Comparison of ENCODE assay signal across 17 mouse cellular contexts in genomic region chr2:118995490-118995889, GRCm38 (mm10). TPM values are rescaled to one million over a fixed set of nuclear protein-coding genes. Genes with fewer than 3 reads are reported as not detected.
DNase-seq lines count a peak whose midpoint lies in the region; ATAC-seq lines count a peak whose summit lies in the region.
"Had no signal": no experiment of that assay in that cellular context is flagged by ENCODE, and none has a peak within 500 bp of the region (broad histone marks: within the 10 kb centered on the region; RNA-seq: fewer than 3 reads in every experiment).

No protein-coding gene starts in this region.

- no peaks in the 10 kb centered on the region for H3K27me3 ChIP-seq in hindbrain, embryonic 15.5 days
- peaks cover 7% of the 10 kb centered on the region; the same call in 1 of the 2 replicates for H3K27me3 ChIP-seq in hindbrain, embryonic 12.5 days
- H3K27me3 ChIP-seq in neural tube, embryonic 12.5 days (replicated peaks), result no peaks in the 10 kb centered on the region; the same call in 1 of the 2 replicates
- H3K27me3 ChIP-seq in forebrain, embryonic 16.5 days (replicated peaks; ENCODE audit: control insufficient read depth, insufficient read depth, low read length), result no peaks in the 10 kb centered on the region

- no peaks in the 10 kb centered on the region for H3K36me3 ChIP-seq in hindbrain, embryonic 15.5 days
- H3K36me3 ChIP-seq in hindbrain, embryonic 12.5 days, result no peaks in the 10 kb centered on the region
- no peaks in the 10 kb centered on the region for H3K36me3 ChIP-seq in neural tube, embryonic 12.5 days
- no peaks in the 10 kb centered on the region for H3K36me3 ChIP-seq in forebrain, embryonic 16.5 days (ENCODE audit: control insufficient read depth, insufficient read depth)
- H3K36me3 ChIP-seq: embryonic facial prominence, embryonic 15.5 days; heart, embryonic 13.5 days; midbrain, embryonic 12.5 days had no signal

- ATAC-seq in hindbrain, embryonic 15.5 days (ENCODE audit: low FRiP score, low read depth), result peak; percentile 51
- no peak for ATAC-seq in hindbrain, embryonic 12.5 days (ENCODE audit: low FRiP score)
- ATAC-seq in neural tube, embryonic 12.5 days (ENCODE audit: low FRiP score, low read depth), result peak; percentile 63
- ATAC-seq in forebrain, embryonic 16.5 days, result peak; percentile 51; the same call in 1 of the 2 replicates

- WGBS in hindbrain, embryonic 15.5 days, result 52% methylated on average over 5 of the region's 5 CpGs
- 64% methylated on average over 5 of the region's 5 CpGs for WGBS in hindbrain, embryonic 12.5 days
- WGBS in neural tube, embryonic 12.5 days, result 43% methylated on average over 5 of the region's 5 CpGs
- WGBS in forebrain, embryonic 16.5 days, result 56% methylated on average over 5 of the region's 5 CpGs

- H3K27ac ChIP-seq in hindbrain, embryonic 15.5 days (replicated peaks), result peak overlapping the region; percentile 36; the same call in 1 of the 2 replicates
- H3K27ac ChIP-seq in hindbrain, embryonic 12.5 days, result no peak overlapping the region
- no peak overlapping the region for H3K27ac ChIP-seq in neural tube, embryonic 12.5 days
- H3K27ac ChIP-seq in forebrain, embryonic 16.5 days (ENCODE audit: low read length), result peak overlapping the region; percentile 4; the same call in 1 of the 2 replicates
- H3K27ac ChIP-seq: embryonic facial prominence, embryonic 15.5 days; heart, embryonic 13.5 days; macrophage; midbrain, embryonic 12.5 days had no signal

- no peak for DNase-seq in neural tube, embryonic 10.5 days (ENCODE audit: extremely low spot score, low spot score)
- peak; percentile 37 to 56 for DNase-seq in right cerebral cortex, postnatal 36 days (ENCODE audit: low spot score in 2 of 2)
- DNase-seq in embryo, embryonic 10.5 days (ENCODE audit: low spot score), result no peak
- DNase-seq: adrenal gland, adult 8-10 months; cerebellum, adult 2 months; kidney, adult 18-20 months; kidney, postnatal 14 days; liver; lung, embryonic 14.5 days had no signal

- no peak overlapping the region for H3K9ac ChIP-seq in hindbrain, embryonic 15.5 days
- no peak overlapping the region for H3K9ac ChIP-seq in hindbrain, embryonic 12.5 days
- no peak overlapping the region for H3K9ac ChIP-seq in neural tube, embryonic 12.5 days
- H3K9ac ChIP-seq in forebrain, embryonic 16.5 days (replicated peaks; ENCODE audit: low read depth, low read length), result no peak overlapping the region
- H3K9ac ChIP-seq: embryonic facial prominence, embryonic 15.5 days; heart, embryonic 13.5 days; lung, embryonic 14.5 days; midbrain, embryonic 12.5 days had no signal

- peaks cover 29% of the 10 kb centered on the region for H3K4me1 ChIP-seq in hindbrain, embryonic 15.5 days (replicated peaks)
- peaks cover 9% of the 10 kb centered on the region for H3K4me1 ChIP-seq in hindbrain, embryonic 12.5 days
- peaks cover 5% of the 10 kb centered on the region; the same call in 1 of the 2 replicates for H3K4me1 ChIP-seq in neural tube, embryonic 12.5 days
- H3K4me1 ChIP-seq in forebrain, embryonic 16.5 days (replicated peaks; ENCODE audit: control insufficient read depth, insufficient read depth, low read length), result peaks cover 15% of the 10 kb centered on the region
- H3K4me1 ChIP-seq: heart, embryonic 13.5 days had no signal

- H3K4me3 ChIP-seq in hindbrain, embryonic 15.5 days, result no peak overlapping the region
- H3K4me3 ChIP-seq in hindbrain, embryonic 12.5 days, result no peak overlapping the region
- no peak overlapping the region for H3K4me3 ChIP-seq in neural tube, embryonic 12.5 days
- H3K4me3 ChIP-seq in forebrain, embryonic 16.5 days (replicated peaks; ENCODE audit: low read length), result no peak overlapping the region
- H3K4me3 ChIP-seq: embryonic facial prominence, embryonic 15.5 days; heart, embryonic 13.5 days; midbrain, embryonic 12.5 days had no signal

- no peaks in the 10 kb centered on the region for H3K9me3 ChIP-seq in hindbrain, embryonic 15.5 days
- no peaks in the 10 kb centered on the region for H3K9me3 ChIP-seq in hindbrain, embryonic 12.5 days (replicated peaks)
- H3K9me3 ChIP-seq in neural tube, embryonic 12.5 days, result no peaks in the 10 kb centered on the region
- no peaks in the 10 kb centered on the region for H3K9me3 ChIP-seq in forebrain, embryonic 16.5 days (ENCODE audit: control insufficient read depth, low read length)
- H3K9me3 ChIP-seq: embryonic facial prominence, embryonic 15.5 days; heart, embryonic 13.5 days; midbrain, embryonic 12.5 days had no signal

- 0 out of 2 replicates have a peak overlapping the region, but pooled peaks have one; percentile 33 for H3K4me2 ChIP-seq in hindbrain, embryonic 15.5 days
- H3K4me2 ChIP-seq in hindbrain, embryonic 12.5 days (replicated peaks), result no peak overlapping the region
- H3K4me2 ChIP-seq in neural tube, embryonic 12.5 days (replicated peaks), result no peak overlapping the region
- H3K4me2 ChIP-seq in forebrain, embryonic 16.5 days (ENCODE audit: low read length), result no peak overlapping the region
- H3K4me2 ChIP-seq: embryonic facial prominence, embryonic 15.5 days; heart, embryonic 13.5 days; lung, embryonic 14.5 days; midbrain, embryonic 12.5 days had no signal

RNA-seq across cellular contexts. Expression of gene Ccdc32, which starts 33.7 kb away (rescaled TPM):
- polyA plus RNA-seq in hindbrain, embryonic 15.5 days (2015; fragmentation: Nextera tagmentation; extraction: Ambion mirVana), result 37.0 and 39.0 TPM in 2 replicates
- 27.3 and 27.6 TPM in 2 replicates for polyA plus RNA-seq in hindbrain, embryonic 12.5 days (2016; fragmentation: Nextera tagmentation; extraction: Ambion mirVana)
- polyA plus RNA-seq in neural tube, embryonic 12.5 days (2016; fragmentation: Nextera tagmentation; extraction: Ambion mirVana), result 28.0 and 28.8 TPM in 2 replicates
- 41.6 and 46.1 TPM in 2 replicates for polyA plus RNA-seq in forebrain, embryonic 16.5 days (2015; fragmentation: Nextera tagmentation; extraction: Ambion mirVana)

RNA-seq across cellular contexts. Expression of gene Rpusd2, which starts 39.1 kb away (rescaled TPM):
- 3.7 and 4.8 TPM in 2 replicates for polyA plus RNA-seq in hindbrain, embryonic 15.5 days (2015; fragmentation: Nextera tagmentation; extraction: Ambion mirVana)
- polyA plus RNA-seq in hindbrain, embryonic 12.5 days (2016; fragmentation: Nextera tagmentation; extraction: Ambion mirVana), result 5.3 and 5.5 TPM in 2 replicates
- 6.6 TPM in 2 replicates for polyA plus RNA-seq in neural tube, embryonic 12.5 days (2016; fragmentation: Nextera tagmentation; extraction: Ambion mirVana)
- polyA plus RNA-seq in forebrain, embryonic 16.5 days (2015; fragmentation: Nextera tagmentation; extraction: Ambion mirVana), result 5.0 and 5.1 TPM in 2 replicates

RNA-seq across cellular contexts. Expression of gene Knl1, which starts 51.4 kb away (rescaled TPM):
- polyA plus RNA-seq in hindbrain, embryonic 15.5 days (2015; fragmentation: Nextera tagmentation; extraction: Ambion mirVana), result 10.3 and 11.8 TPM in 2 replicates
- 37.8 and 39.3 TPM in 2 replicates for polyA plus RNA-seq in hindbrain, embryonic 12.5 days (2016; fragmentation: Nextera tagmentation; extraction: Ambion mirVana)
- polyA plus RNA-seq in neural tube, embryonic 12.5 days (2016; fragmentation: Nextera tagmentation; extraction: Ambion mirVana), result 37.6 and 38.1 TPM in 2 replicates
- 23.9 and 26.2 TPM in 2 replicates for polyA plus RNA-seq in forebrain, embryonic 16.5 days (2015; fragmentation: Nextera tagmentation; extraction: Ambion mirVana)

Comparison
In these comparisons a context has a peak if more than half of its experiments do, and no peak if none do; other contexts are left out.
1. H3K27ac ChIP-seq: peak in hindbrain, embryonic 15.5 days (single experiment) and forebrain, embryonic 16.5 days (single experiment); none in hindbrain, embryonic 12.5 days (single experiment) and neural tube, embryonic 12.5 days (single experiment).
2. DNase-seq: peak in right cerebral cortex, postnatal 36 days (2 of 2); none in neural tube, embryonic 10.5 days (single experiment) and embryo, embryonic 10.5 days (single experiment).